Mouse (Mus musculus) myocyte (in vitro differentiated cells): Measurements from ENCODE around the gene Ostc. TPM values are rescaled to one million over a fixed set of nuclear protein-coding genes. Genes with fewer than 3 reads are reported as not detected.

ENCODE experiments used
- H3K27me3 ChIP-seq: one replicate; pipeline ENCODE4 v1.6.1; 2011; ENCODE audit not compliant: control insufficient read depth, insufficient read depth, insufficient read length
- H3K36me3 ChIP-seq: one replicate; pipeline ENCODE4 v1.6.1; 2011; ENCODE audit not compliant: control insufficient read depth, insufficient read depth
- H3K4me2 ChIP-seq: one replicate; pipeline ENCODE4 v1.6.1; 2011; ENCODE audit warnings: low read depth, control low read depth
- H3K4me3 ChIP-seq: one replicate; pipeline ENCODE4 v1.5.1; 2011; ENCODE audit warnings: mild to moderate bottlenecking, control low read depth, moderate library complexity
- H3K79me2 ChIP-seq: one replicate; pipeline ENCODE4 v1.6.1; 2011; ENCODE audit not compliant: control insufficient read depth, insufficient read depth
- H3ac ChIP-seq: one replicate; pipeline ENCODE4 v1.6.1; 2011; ENCODE audit not compliant: control insufficient read depth, insufficient read length
- CEBPB ChIP-seq: IDR thresholded peaks from 2 replicates; pipeline ENCODE4 v1.6.1; 2011; ENCODE audit warnings: mild to moderate bottlenecking, moderate library complexity; ENCODE audit not compliant: poor library complexity, insufficient read depth, severe bottlenecking
- E2F4 ChIP-seq: IDR thresholded peaks from one replicate; pipeline ENCODE4 v1.6.1; 2011; ENCODE audit warnings: mild to moderate bottlenecking, control low read depth, moderate library complexity; ENCODE audit not compliant: insufficient read depth
- MAX ChIP-seq: IDR thresholded peaks from one replicate; pipeline ENCODE4 v1.6.1; 2011; ENCODE audit warnings: low read depth, mild to moderate bottlenecking, control low read depth
- MYOD1 ChIP-seq, 3 experiments: IDR thresholded peaks; one replicate each; pipeline ENCODE4 v1.6.1; 2011; ENCODE audit warnings: control low read depth in 2 of 3, low read depth in 2 of 3, mild to moderate bottlenecking in 2 of 3, moderate library complexity in 1 of 3; ENCODE audit not compliant: insufficient read length in 2 of 3, control insufficient read depth in 1 of 3
- MYOG ChIP-seq, 3 experiments: IDR thresholded peaks; one replicate each; pipeline ENCODE4 v1.6.1; 2011; ENCODE audit warnings: control low read depth in 2 of 3, low read depth in 2 of 3, mild to moderate bottlenecking in 2 of 3; ENCODE audit not compliant: insufficient read length in 2 of 3, control insufficient read depth in 1 of 3, insufficient read depth in 1 of 3
- POLR2A ChIP-seq: IDR thresholded peaks from one replicate; pipeline ENCODE4 v1.6.1; 2011; ENCODE audit warnings: low read depth, mild to moderate bottlenecking, control low read depth, moderate library complexity; ENCODE audit not compliant: insufficient read length
- POLR2AphosphoS2 ChIP-seq: IDR thresholded peaks from one replicate; pipeline ENCODE4 v1.6.1; 2011; ENCODE audit warnings: low read depth, control low read depth; ENCODE audit not compliant: insufficient read length
- REST ChIP-seq: IDR thresholded peaks from one replicate; pipeline ENCODE4 v1.6.1; 2011; ENCODE audit warnings: mild to moderate bottlenecking, control low read depth, moderate library complexity; ENCODE audit not compliant: insufficient read depth, insufficient read length
- SRF ChIP-seq: IDR thresholded peaks from one replicate; pipeline ENCODE4 v1.6.1; 2011; ENCODE audit warnings: low read depth; ENCODE audit not compliant: control insufficient read depth, insufficient read length
- TCF12 ChIP-seq: IDR thresholded peaks from one replicate; pipeline ENCODE4 v1.6.1; 2011; ENCODE audit warnings: mild to moderate bottlenecking, control low read depth; ENCODE audit not compliant: poor library complexity, insufficient read depth, severe bottlenecking
- TCF3 ChIP-seq: IDR thresholded peaks from one replicate; pipeline ENCODE4 v1.6.1; 2011; ENCODE audit warnings: low read depth, control low read depth; ENCODE audit not compliant: insufficient read length
- USF1 ChIP-seq: IDR thresholded peaks from one replicate; pipeline ENCODE4 v1.6.1; 2011; ENCODE audit warnings: low read depth, mild to moderate bottlenecking, control low read depth, moderate library complexity
- polyA plus RNA-seq: library from polyadenylated mRNA; unstranded; fragments of >200 nt; fragmentation: generic; extraction: Trizol; gene quantifications from one replicate; pipeline ENCODE4 v1.2.1, GENCODE M21; 2012; ENCODE audit warnings: missing spikeins

Gene Ostc
- polyA plus RNA-seq: 150 TPM

GRCm38 (mm10) chr3:130708967-130709924, at the start of gene Ostc:
Gene Ostc, minus strand, starts transcription at chr3:130709444.
- TF ChIP-seq POLR2AphosphoS2: peak; percentile 90
- peak; percentile 90 for TF ChIP-seq POLR2A
- no peak for TF ChIP-seq TCF12
- Histone ChIP-seq H3K27me3 (no peaks in the 10 kb centered on the region), H3K4me2 (peak within 1 kb of the TSS; percentile 68), H3ac (peak within 1 kb of the TSS; percentile 45), H3K36me3 (peaks cover 4% of the 10 kb centered on the region), H3K4me3 (peak within 1 kb of the TSS; percentile 49), H3K79me2 (peaks cover 31% of the 10 kb centered on the region)

- Histone ChIP-seq H3K79me2 (no peaks in the 10 kb centered on the region), H3ac (no peak overlapping the region), H3K4me2 (no peak overlapping the region), H3K36me3 (no peaks in the 10 kb centered on the region), H3K4me3 (no peak overlapping the region), H3K27me3 (no peaks in the 10 kb centered on the region)
- no peak for TF ChIP-seq TCF3
- TF ChIP-seq USF1: no peak
- TF ChIP-seq MYOG (IDR thresholded peaks at IDR 0.05; ENCODE audit: control insufficient read depth in 1 of 3, insufficient read depth in 1 of 3, insufficient read length in 2 of 3, low read depth in 2 of 3): no peak
- TF ChIP-seq E2F4: no peak
- TF ChIP-seq POLR2AphosphoS2: no peak
- no peak for TF ChIP-seq TCF12
- no peak for TF ChIP-seq CEBPB
- no peak for TF ChIP-seq MYOD1 (IDR thresholded peaks at IDR 0.05; ENCODE audit: control insufficient read depth in 1 of 3, insufficient read length in 2 of 3, low read depth in 2 of 3)
- TF ChIP-seq REST: no peak
- TF ChIP-seq SRF: no peak
- TF ChIP-seq MAX: no peak
- no peak for TF ChIP-seq POLR2A
Measured at GRCm38 (mm10) chr3:130758157-130758841, 49.1 kb upstream of the Ostc start.

GRCm38 (mm10) chr3:130757117-130757852, 48.0 kb upstream of the Ostc start:
- Histone ChIP-seq H3K4me3 (no peak overlapping the region), H3ac (no peak overlapping the region), H3K36me3 (no peaks in the 10 kb centered on the region), H3K27me3 (no peaks in the 10 kb centered on the region), H3K79me2 (no peaks in the 10 kb centered on the region), H3K4me2 (no peak overlapping the region)
- TF ChIP-seq TCF12 (no peak), REST (no peak), TCF3 (no peak), USF1 (no peak), MAX (no peak), MYOG (IDR thresholded peaks at IDR 0.05; ENCODE audit: control insufficient read depth in 1 of 3, insufficient read depth in 1 of 3, insufficient read length in 2 of 3, low read depth in 2 of 3) (no peak), MYOD1 (IDR thresholded peaks at IDR 0.05; ENCODE audit: control insufficient read depth in 1 of 3, insufficient read length in 2 of 3, low read depth in 2 of 3) (no peak), E2F4 (no peak), POLR2A (no peak), SRF (no peak), POLR2AphosphoS2 (no peak), CEBPB (no peak)

GRCm38 (mm10) chr3:130749206-130749605, 40.0 kb upstream of the Ostc start:
- H3ac ChIP-seq: no peak overlapping the region
- TF ChIP-seq USF1: no peak
- TF ChIP-seq CEBPB: no peak
- H3K36me3 ChIP-seq: no peaks in the 10 kb centered on the region
- H3K4me3 ChIP-seq: no peak overlapping the region
- peaks cover 8% of the 10 kb centered on the region for H3K27me3 ChIP-seq
- H3K79me2 ChIP-seq: no peaks in the 10 kb centered on the region
- H3K4me2 ChIP-seq: no peak overlapping the region
